Mouse (Mus musculus) heart, postnatal 36 days (tissue): ENCODE data around the gene Ccnd1. TPM values are rescaled to one million over a fixed set of nuclear protein-coding genes. Genes with fewer than 3 reads are reported as not detected.
"Not testable (repeated sequence)": the region's sequence is repeated elsewhere in the genome, so short reads cannot be mapped to it uniquely, and the experiment has no call there.

Source experiments
- DNase-seq, 2 experiments: peaks; one replicate each; pipeline ENCODE4 v3.0.0; 2021 to 2022
- intact Hi-C: fragments of 180-260 bp; cut with DNase I; formaldehyde crosslinking; loops from one replicate; pipeline ENCODE4 v1.15.1; 2025
- total RNA-seq, 2 experiments: library from RNA; stranded (reverse); gene quantifications; 2 replicates each; pipeline ENCODE4 v1.2.3; 2021

Gene Ccnd1
- total RNA-seq, 2 experiments from 2014 or later = 30.6 to 35.2 TPM

DNA sequence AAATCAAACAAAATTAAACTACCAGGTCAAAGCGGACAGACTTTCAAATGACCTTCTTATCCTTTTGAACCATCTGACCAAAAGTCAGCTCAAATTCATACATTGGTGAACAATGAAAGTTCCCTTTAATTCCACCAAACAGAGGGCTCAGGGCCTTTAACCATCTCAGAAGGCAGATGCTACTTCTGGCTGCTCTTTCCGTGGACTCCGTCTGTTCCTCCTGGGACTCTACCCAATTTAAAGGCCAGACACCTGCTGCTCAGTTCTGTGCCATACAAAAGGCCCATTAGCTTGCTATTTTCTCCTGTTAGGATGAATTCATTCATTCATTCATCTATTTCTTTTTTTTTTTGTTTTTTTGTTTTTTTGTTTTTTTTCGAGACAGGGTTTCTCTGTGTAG lies 26.8 kb downstream of the Ccnd1 start:
- no peak for DNase-seq
- intact Hi-C loops = no loop called here

DNA sequence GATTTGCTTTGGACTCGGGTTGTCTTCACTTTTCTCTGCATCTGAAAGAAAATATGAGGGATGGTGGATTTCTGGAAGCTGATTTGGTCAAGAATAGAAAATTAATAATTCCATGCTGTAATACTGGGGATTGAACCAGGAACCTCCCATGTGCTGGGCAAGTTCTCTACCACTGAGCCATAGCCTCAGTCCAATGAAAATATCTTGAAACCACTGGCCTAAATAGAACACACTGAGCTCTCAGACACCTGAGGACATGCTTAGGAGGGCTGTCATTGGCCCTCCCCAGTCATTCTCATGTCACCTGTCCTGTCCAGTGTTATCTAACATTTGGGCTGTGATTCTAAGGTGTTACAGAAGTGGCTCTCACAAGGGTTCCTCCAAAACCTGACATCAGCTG lies 28.6 kb downstream of the Ccnd1 start:
- no peak for DNase-seq
- intact Hi-C loops = no loop called here

DNA sequence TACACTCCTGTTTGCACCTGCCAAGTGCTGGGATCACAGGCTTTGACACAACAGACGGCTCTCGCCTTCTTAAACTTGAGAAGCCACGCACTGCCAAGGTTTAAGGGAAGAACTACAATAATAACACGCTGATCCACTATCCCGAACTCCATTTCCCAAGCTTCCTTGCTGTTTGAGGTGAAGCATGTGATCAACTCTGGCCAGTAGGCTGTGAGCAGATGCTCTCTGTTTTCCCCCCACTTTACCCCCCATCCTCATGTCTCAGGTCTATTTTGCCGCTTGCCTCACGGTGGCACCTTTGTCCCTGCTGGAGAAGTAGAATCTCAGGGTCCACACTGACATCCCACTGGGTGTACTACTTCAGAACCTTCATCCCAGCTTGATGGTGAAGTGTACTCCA lies 31.0 kb downstream of the Ccnd1 start:
- intact Hi-C loops = no loop called here
- DNase-seq = no peak

DNA sequence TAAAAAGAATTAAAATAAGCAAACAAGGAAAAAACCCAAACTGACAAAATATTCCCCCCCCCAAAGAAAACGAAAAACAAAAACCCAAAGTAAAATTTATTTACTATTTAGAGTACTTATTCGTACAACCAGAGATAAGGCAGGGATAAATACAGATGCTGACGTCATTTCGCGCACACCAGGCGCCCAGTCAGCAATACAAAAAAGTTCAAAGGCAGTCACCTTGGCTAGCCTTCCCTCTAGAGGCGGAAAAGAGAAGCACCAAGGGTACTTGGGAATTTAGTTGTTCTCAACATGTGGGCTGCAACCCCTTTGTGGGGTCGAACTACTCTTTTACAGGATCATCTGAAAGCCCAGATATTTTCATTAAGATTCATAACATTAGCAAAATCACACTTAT lies 31.9 kb downstream of the Ccnd1 start:
- intact Hi-C loops = no loop called here

DNA sequence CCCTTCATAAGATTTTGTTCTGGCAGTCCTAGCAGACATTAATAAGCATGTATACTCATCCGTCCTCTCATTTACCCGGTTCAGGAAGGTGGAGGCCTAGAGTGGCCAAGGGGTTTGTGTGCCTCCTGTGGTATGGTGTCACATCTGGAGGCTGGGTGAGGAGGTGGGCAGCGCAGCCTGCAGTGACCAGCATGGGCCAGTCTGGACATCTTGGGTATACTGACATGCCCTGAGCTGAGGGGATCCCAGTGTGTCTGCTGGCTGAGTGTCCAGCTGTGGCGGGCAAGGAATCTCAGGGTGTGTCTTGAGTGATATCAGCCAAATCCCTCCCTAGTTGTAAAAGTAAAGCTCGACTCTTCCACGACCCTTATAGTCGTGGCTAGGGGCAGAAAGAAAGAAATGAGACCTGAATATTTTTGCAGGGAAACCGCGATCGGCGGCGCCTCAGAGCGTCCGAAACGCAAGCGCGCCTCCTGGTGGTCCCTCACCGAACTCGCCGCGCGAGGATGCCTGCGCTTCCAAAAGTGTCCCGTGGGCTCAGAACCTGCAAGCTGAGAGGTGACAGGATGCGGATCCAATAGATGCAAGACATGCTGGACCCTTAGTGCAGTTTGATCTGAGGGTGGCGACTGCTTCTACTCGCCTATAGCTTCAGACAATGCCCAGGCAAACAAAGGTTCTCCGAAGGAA lies 32.9 kb downstream of the Ccnd1 start:
- intact Hi-C loops = no loop called here

More for the DNA sequence above, 31.9 kb downstream of the Ccnd1 start:
- no peak for DNase-seq

DNA sequence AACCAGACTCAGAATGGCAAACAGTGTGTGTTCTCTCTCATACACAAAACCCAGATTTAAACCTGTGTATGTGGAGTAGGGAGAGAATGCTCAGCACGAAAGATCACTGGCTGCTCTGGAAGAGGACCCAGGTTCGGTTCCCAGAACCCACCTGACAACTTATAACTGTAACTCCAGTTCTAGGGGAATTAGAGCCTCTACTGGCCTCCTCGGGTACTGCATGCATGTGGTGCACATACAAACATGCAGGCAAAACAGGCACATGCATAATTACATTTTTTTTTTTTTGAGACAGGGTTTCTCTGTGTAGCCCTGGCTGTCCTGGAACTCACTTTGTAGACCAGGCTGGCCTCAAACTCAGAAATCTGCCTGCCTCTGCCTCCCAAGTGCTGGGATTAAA lies 34.2 kb downstream of the Ccnd1 start:
- intact Hi-C loops, DNase-seq: not testable (repeated sequence)

More for the DNA sequence above, 32.9 kb downstream of the Ccnd1 start:
- peak; percentile 61 to 75 for DNase-seq

DNA sequence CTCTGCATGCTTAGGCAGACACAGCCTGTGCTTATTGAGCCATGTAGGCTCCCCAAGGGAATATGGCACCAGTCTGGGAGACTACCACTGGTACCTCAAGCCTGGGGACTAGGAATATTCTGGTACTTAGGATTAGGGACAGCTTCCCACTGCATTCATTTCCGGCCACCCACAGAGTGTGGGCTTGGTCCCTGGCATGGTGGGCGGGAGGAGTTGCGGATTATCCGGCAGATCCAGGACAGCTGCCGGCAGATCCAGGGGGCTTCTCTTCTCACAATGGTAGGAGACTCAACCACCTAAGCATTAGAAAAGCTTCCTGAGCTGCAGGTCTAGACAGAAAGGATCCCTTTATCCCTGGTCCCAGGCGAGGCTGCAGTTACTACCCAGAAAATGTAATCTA lies 41.2 kb downstream of the Ccnd1 start:
- no peak for DNase-seq
- intact Hi-C loops = loop anchor here (5.0 kb wide), 1 partner anchor 116 kb away; no protein-coding TSS in a partner anchor

DNA sequence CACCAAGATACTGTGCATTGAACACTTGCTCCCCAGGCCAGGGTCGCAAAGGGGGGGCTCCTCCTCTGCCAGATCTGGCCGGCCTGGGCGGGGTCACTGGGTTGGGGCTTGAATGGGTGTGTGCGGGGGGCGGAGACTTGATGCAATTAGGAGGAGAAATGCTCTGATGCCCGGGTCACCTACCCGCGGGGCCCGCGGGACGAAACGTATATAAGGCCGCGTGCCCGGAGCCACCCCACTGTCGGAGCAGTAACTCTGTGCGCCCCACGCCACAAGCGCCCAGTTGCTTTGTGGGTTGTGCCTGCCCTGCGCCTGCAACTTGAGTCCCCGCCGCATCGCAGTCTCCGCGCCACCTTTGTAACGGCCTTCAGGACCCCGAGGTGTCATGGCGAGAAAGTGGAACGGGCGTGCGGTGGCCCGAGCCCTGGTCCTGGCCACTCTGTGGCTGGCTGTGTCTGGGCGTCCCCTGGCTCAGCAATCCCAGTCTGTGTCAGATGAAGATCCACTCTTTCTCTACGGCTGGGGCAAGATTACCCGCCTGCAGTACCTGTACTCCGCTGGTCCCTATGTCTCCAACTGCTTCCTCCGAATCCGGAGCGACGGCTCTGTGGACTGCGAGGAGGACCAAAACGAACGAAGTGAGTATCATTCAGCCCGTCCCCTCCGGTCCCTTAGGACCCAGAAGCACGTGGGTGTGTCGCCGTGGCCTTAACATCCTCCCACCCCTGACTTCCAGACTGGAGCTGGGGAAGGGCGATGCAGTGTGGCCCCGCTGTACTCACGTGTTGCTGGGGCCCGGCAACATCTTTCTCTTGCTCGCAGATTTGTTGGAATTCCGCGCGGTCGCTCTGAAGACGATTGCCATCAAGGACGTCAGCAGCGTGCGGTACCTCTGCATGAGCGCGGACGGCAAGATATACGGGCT lies 43.2 kb downstream of the Ccnd1 start, which contains the start of gene Fgf15:
TSS of gene Fgf15 (plus strand) at position 238 of the 925 bp plus-strand sequence.
- intact Hi-C loops = loop anchor here (5.0 kb wide), 1 partner anchor 114 kb away; no protein-coding TSS in a partner anchor
- DNase-seq = no peak

DNA sequence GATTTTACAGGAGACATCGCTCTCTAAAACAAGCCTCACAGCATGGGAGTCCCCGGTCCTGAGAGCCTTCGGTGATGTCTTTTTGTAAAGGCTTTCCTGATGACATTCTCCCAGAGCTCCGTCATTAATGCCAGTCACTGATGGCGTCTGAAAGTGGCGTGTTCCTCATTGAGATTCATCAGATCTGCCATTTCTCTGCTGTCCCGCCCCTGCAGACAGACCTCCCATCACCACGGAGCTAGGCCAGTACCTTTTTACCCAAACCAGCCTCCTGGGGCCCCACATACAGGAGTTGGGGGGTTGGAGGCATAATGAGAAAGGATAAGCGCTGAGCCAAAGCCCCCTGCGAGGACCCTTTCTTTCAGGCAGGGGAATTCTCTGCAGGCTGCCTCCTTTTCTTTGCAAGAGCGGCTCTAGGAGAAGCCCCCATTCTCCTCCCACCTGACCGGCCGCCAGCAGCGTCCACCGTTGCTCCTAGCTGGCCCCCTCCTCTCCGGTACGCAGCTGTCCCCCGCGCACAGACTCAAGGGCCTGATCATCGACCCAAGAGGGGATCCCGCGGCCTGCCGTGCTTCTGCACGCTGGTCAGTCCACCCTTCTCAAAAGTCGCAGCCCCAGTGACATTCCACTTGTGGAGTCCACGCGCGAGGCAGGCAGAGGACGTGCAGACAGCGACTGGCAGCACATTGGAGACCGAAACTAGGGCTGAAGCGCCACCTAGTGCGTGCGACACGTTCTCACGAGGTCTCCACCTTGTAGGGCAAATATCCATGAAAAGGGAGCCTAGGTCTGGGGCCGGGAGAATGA lies 44.2 kb downstream of the Ccnd1 start:
- DNase-seq = peak; percentile 67 to 72
- intact Hi-C loops = loop anchor here (1.0 to 5.0 kb wide), 4 partner anchors 49 to 311 kb away; no protein-coding TSS in a partner anchor

DNA sequence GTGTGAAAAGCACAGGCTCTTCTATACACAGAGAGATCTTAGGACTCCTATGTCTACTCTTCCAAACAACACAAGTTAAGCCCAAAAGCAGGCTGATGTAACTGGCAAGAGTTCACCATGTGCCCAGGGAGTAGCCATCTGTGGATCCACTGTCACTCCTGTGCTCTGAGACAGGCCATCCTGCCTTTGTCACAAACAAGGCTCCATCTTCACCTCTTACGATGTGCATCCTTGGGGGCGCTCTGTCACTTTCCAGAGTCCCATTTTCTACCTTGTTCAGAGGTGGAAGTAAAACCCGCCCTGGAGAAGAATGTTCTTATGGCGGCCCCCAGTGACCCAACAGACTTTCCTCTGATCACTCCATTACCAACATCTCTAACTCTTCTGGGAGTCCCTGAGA lies 45.0 kb downstream of the Ccnd1 start:
- no peak for DNase-seq
- intact Hi-C loops = loop anchor here (1.0 to 5.0 kb wide), 4 partner anchors 48 to 310 kb away; no protein-coding TSS in a partner anchor

DNA sequence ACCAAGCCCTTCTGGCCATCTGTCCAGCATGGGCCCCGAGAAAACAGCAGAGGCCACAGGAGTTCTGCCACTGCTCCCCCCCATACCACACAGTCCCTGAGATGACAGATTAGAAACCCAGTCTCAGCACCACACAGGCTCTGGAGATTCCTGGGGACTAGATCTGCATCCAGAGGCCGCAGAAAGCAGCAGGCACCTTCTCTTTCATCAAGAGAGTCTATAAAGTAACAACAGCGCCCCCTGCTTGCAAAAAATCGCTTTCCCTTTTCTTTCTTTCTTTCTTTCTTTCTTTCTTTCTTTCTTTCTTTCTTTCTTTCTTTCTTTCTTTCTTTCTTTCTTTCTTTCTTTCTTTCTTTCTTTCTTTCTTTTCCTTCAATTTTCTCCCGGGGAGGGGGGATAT lies 45.5 kb downstream of the Ccnd1 start:
- intact Hi-C loops = loop anchor here (2.0 kb wide), 1 partner anchor 309 kb away; no protein-coding TSS in a partner anchor
- DNase-seq = peak in 1 of 2 experiments; percentile 36

DNA sequence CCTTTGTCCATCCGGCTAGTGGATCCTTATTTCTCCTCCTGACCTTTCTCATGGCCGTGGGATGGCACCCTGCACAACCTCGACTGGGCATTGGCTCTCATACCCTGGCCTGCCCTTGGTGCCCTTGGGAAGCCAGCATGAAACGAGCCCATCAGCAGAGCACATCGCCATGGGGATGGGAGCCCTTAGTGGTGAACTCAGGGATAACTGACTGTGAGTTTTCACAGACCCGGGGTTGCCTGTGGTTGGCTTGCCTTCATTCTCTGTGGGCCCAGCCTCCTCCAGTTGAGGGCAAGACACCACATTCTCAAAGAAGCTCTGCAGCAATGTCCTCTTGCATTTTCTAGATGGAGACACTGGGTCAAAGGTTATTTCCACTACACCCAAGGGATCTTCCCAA lies 47.4 kb downstream of the Ccnd1 start:
- intact Hi-C loops = no loop called here
- no peak for DNase-seq

DNA sequence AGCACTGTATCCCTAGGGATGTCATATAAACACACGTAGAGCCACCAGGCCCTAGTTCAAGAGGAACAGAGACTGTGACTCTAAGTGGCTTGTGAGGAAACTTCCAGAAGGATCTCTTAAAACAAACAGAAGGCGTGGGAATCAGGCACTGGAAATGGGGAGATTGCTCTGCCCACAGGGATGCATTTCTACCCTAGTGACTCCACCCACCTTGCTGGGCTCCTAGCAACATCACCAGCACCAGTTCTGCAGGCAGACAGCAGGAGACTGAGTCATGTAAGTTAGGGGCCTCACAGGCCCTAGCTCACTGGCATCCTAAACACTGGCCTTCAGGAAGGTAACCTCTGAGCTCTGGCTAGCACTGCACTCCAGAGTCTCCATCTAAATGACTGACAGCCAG lies 47.9 kb downstream of the Ccnd1 start:
- intact Hi-C loops = no loop called here

DNA sequence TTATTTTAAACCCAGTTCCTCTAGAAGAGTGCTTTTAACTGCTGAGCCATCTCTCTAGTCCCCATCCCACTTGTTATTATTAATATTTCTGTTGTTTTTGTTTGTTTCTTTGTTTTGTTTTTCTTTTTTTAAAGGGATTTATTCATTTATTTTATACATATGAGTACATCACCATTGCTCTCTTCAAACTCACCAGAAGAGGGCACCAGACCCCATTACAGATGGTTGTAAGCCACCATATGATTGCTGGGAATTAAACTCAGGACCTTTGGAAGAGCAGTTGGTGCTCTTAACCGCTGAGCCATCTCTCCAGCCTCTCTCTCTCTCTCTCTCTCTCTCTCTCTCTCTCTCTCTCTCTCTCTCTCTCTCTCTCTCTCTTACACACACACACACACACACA lies 49.1 kb downstream of the Ccnd1 start:
- DNase-seq, intact Hi-C loops: not testable (repeated sequence)

More for the DNA sequence above, 47.9 kb downstream of the Ccnd1 start:
- no peak for DNase-seq

DNA sequence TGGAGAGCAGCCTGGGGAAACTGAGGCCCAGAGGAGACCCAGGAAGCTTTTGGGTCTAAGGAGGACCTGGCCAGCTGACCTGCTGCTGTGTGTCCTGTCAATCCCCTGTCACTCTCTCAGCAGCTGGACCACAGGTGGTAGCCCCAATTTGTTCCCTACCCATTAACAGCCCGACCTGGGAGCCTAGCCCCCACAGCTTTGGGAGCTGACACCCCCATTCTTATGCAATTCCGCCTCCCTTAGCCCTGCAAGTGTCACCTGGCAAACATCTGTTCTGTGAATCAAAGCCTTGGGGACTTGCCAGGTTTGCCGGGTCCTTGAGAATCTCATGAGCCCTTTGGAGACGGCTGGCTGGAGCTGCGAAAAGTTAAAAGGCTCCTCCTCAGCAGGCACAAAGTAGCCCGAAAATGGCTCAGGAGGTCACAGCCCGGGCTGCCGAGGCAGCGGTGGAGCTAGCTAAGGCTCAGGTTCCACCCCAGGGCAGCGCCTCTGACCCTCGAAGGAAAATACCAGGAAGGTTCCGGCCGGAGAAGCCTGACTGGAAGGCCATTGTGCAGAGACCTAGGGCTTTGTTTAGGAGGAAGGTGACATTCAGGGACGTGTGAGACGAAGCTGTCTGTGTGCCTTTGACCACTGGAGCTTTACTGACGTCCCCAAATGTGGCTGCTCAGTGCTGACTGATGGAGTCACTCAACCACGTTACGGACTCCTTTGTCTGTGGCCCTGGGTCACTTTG lies 51.0 kb downstream of the Ccnd1 start:
- intact Hi-C loops = no loop called here
- DNase-seq = no peak

DNA sequence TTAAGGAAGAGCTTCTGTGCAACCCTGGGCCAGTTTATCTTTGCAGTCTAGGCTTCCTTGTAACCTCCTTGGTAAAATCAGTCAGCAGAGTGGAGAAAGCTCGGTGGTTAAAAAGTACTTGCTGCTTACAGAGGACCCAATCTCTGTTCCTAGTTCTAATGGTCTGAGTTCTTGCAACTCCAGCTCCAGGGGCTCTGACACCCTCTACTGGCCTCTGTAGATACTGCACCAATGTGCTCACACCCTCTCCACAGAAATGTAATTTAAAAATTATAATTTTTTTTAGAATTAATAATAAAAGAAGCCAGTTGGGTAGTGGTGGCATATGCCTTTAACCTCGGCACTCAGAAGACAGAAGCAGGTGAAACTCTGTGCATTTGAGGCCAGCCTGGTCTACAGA lies 52.1 kb downstream of the Ccnd1 start:
- intact Hi-C loops = no loop called here
- no peak for DNase-seq

DNA sequence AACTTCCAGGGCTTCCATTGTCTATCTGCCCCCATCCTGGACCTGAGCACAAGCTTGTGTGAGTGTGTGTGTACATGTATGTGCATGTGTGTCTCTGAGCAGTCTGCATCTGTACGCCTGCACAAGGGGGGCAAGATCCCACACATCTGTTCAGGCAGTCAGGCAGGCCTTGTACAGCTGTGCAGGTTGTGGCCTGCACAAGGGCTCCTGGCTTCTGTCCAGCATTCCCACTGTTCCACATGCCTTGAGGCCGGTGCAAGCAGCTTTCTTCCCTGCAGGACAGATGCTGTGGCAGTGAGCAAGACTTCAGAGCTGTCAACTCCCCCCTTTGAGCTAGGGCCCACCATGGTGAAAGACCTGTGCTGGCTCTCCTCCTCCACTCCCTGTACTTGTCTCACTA lies 56.6 kb downstream of the Ccnd1 start:
- intact Hi-C loops = no loop called here
- no peak for DNase-seq
